ENCODE assay signal across 14 mouse cellular contexts in the genomic region with DNA sequence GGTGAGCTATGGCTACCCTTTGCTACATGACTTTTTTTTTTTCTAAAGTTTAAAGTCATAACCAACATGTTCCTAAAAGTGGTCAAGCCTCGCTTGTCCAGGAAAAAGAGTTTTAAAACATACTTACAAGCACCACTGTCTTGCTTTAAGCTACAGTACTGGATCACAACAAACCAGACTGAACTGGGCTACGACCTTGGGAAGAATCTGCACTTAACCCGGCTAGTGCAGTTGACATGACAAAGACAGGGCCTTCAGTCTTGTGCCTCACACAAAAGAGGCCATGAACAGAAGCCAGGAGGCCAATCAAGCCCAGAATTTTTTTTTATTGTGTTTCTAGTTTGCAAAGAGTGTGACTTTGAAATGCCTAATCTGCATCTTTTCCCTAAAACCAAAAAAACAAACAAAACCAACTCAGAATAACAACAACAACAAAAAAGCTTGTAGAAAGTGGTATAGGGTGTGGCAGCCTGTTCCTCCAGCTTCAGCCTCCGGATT.
"Had no signal": no experiment of that assay in that cellular context is flagged by ENCODE, and none has a peak within 500 bp of the region (broad histone marks: within the 10 kb centered on the region; RNA-seq: fewer than 3 reads in every experiment).

No protein-coding gene starts in this region.

- DNase-seq: kidney, postnatal 10 days; layer of hippocampus, adult 9-11 months; layer of hippocampus, postnatal 36 days; left cerebral cortex, postnatal 4 days; lung, adult 2 months; lung, postnatal 4 days; midbrain, embryonic 14.5 days; right cerebral cortex, adult 18-20 months; right cerebral cortex, postnatal 25 days; thymus, postnatal 4 days had no signal

- H3K27ac ChIP-seq: liver, embryonic 15.5 days; midbrain, embryonic 10.5 days; neural tube, embryonic 15.5 days had no signal

- H3K4me3 ChIP-seq: liver, embryonic 15.5 days; midbrain, embryonic 10.5 days; myocyte; neural tube, embryonic 15.5 days had no signal
